Mouse (Mus musculus) heart, embryonic 16.5 days (tissue): Measurements from ENCODE around the gene 9530053A07Rik. TPM values are rescaled to one million over a fixed set of nuclear protein-coding genes. Genes with fewer than 3 reads are reported as not detected.

Experiments
- ATAC-seq: fragments of 200-750 bp; cut with Nextera tagmentation; replicated peaks from 2 replicates; pipeline ENCODE4 v1.8.0; 2017; ENCODE audit warnings: moderate number of reproducible peaks; ENCODE audit not compliant: insufficient read depth, low FRiP score; ENCODE audit errors: extremely low read depth
- H3K27ac ChIP-seq: fragments of 300-500 bp; sonication (generic); 2 replicates; pipeline ENCODE4 v1.5.1; 2014; ENCODE audit warnings: mild to moderate bottlenecking, low read length, control low read depth, moderate library complexity
- H3K27me3 ChIP-seq: fragments of 300-500 bp; sonication (generic); 2 replicates; pipeline ENCODE4 v1.6.1; 2014; ENCODE audit warnings: low read length, mixed read lengths; ENCODE audit not compliant: control insufficient read depth, insufficient read depth
- H3K36me3 ChIP-seq: fragments of 300-500 bp; sonication (generic); 2 replicates; pipeline ENCODE4 v1.6.1; 2014; ENCODE audit not compliant: control insufficient read depth, insufficient read depth
- H3K4me1 ChIP-seq: fragments of 300-500 bp; sonication (generic); 2 replicates; pipeline ENCODE4 v1.6.1; 2014; ENCODE audit warnings: low read length, mixed read lengths; ENCODE audit not compliant: control insufficient read depth, insufficient read depth
- H3K4me2 ChIP-seq: fragments of 300-500 bp; sonication (generic); 2 replicates; pipeline ENCODE4 v1.6.1; 2014; ENCODE audit warnings: low read depth, mild to moderate bottlenecking, control low read depth, low read length
- H3K4me3 ChIP-seq: fragments of 300-500 bp; sonication (generic); 2 replicates; pipeline ENCODE4 v1.5.1; 2014; ENCODE audit warnings: mild to moderate bottlenecking, control low read depth, low read length
- H3K9ac ChIP-seq: fragments of 300-500 bp; sonication (generic); 2 replicates; pipeline ENCODE4 v1.6.1; 2014; ENCODE audit warnings: low read length, control low read depth
- H3K9me3 ChIP-seq: fragments of 300-500 bp; sonication (generic); replicated peaks from 2 replicates; pipeline ENCODE4 v1.6.1; 2016; ENCODE audit warnings: low read length; ENCODE audit not compliant: control insufficient read depth
- WGBS: fragments of 180-500 bp; shearing (Covaris S2); extraction: QIAGEN DNeasy Blood & Tissue Kit; methylation state at CpG from one replicate; pipeline ENCODE4 v1.1.7; 2014; 5-methylcytosine and 5-hydroxymethylcytosine counted together
- polyA plus RNA-seq: library from polyadenylated mRNA; unstranded; fragments of >200 nt; fragmentation: Nextera tagmentation; extraction: Ambion mirVana; gene quantifications from 2 replicates; pipeline ENCODE4 v1.2.1, GENCODE M21; 2015

Gene 9530053A07Rik
- polyA plus RNA-seq, 1 experiment from 2014 or later: 0.12 TPM

- Histone ChIP-seq H3K27me3 (no peaks in the 10 kb centered on the region), H3K27ac (no peak overlapping the region), H3K4me3 (no peak overlapping the region), H3K36me3 (peaks cover 68% of the 10 kb centered on the region), H3K9me3 (no peaks in the 10 kb centered on the region), H3K4me2 (no peak overlapping the region), H3K9ac (no peak overlapping the region), H3K4me1 (peaks cover 6% of the 10 kb centered on the region)
- WGBS: 90% methylated on average over 22 of the region's 22 CpGs
- ATAC-seq: no peak
Measured at GRCm38 (mm10) chr7:28182320-28182719, 53.1 kb downstream of the 9530053A07Rik start.

GRCm38 (mm10) chr7:28185884-28186283 is 56.6 kb downstream of the 9530053A07Rik start:
- Histone ChIP-seq H3K36me3 (peaks cover 73% of the 10 kb centered on the region), H3K4me2 (no peak overlapping the region), H3K27ac (no peak overlapping the region), H3K9ac (no peak overlapping the region), H3K9me3 (no peaks in the 10 kb centered on the region), H3K27me3 (no peaks in the 10 kb centered on the region), H3K4me3 (no peak overlapping the region), H3K4me1 (peaks cover under 1% of the 10 kb centered on the region; the same call in 1 of the 2 replicates)
- ATAC-seq: no peak
- WGBS: 87% methylated on average over 14 of the region's 14 CpGs

- Histone ChIP-seq H3K27me3 (no peaks in the 10 kb centered on the region), H3K9ac (no peak overlapping the region), H3K9me3 (no peaks in the 10 kb centered on the region), H3K4me2 (no peak overlapping the region), H3K4me3 (no peak overlapping the region), H3K4me1 (no peaks in the 10 kb centered on the region), H3K36me3 (peaks cover 73% of the 10 kb centered on the region), H3K27ac (no peak overlapping the region)
- 92% methylated on average over 8 of the region's 8 CpGs for WGBS
- no peak for ATAC-seq
Measured at GRCm38 (mm10) chr7:28186631-28187030, 57.4 kb downstream of the 9530053A07Rik start.

GRCm38 (mm10) chr7:28191489-28191888 is 62.2 kb downstream of the 9530053A07Rik start:
- Histone ChIP-seq H3K9ac (no peak overlapping the region), H3K36me3 (peaks cover 31% of the 10 kb centered on the region), H3K27me3 (no peaks in the 10 kb centered on the region), H3K9me3 (no peaks in the 10 kb centered on the region), H3K4me1 (no peaks in the 10 kb centered on the region), H3K27ac (no peak overlapping the region), H3K4me2 (no peak overlapping the region), H3K4me3 (no peak overlapping the region)
- WGBS: 94% methylated on average over 3 of the region's 3 CpGs
- ATAC-seq: no peak

GRCm38 (mm10) chr7:28191903-28192302 is 62.6 kb downstream of the 9530053A07Rik start:
- H3K9ac ChIP-seq: no peak overlapping the region
- no peaks in the 10 kb centered on the region for H3K27me3 ChIP-seq
- no peaks in the 10 kb centered on the region for H3K9me3 ChIP-seq
- no peak for ATAC-seq
- H3K4me3 ChIP-seq: no peak overlapping the region
- H3K4me1 ChIP-seq: no peaks in the 10 kb centered on the region
- 94% methylated on average over 1 of the region's 1 CpGs for WGBS
- no peak overlapping the region for H3K4me2 ChIP-seq
- peaks cover 27% of the 10 kb centered on the region for H3K36me3 ChIP-seq
- H3K27ac ChIP-seq: no peak overlapping the region

GRCm38 (mm10) chr7:28195414-28196098 is 66.3 kb downstream of the 9530053A07Rik start:
- Histone ChIP-seq H3K4me3 (no peak overlapping the region), H3K36me3 (peaks cover 7% of the 10 kb centered on the region; the same call in 1 of the 2 replicates), H3K4me2 (no peak overlapping the region), H3K27me3 (no peaks in the 10 kb centered on the region), H3K9ac (no peak overlapping the region), H3K4me1 (no peaks in the 10 kb centered on the region), H3K9me3 (no peaks in the 10 kb centered on the region), H3K27ac (no peak overlapping the region)
- ATAC-seq: no peak
- 81% methylated on average over 5 of the region's 5 CpGs for WGBS

- Histone ChIP-seq H3K9ac (no peak overlapping the region), H3K27ac (no peak overlapping the region), H3K36me3 (0 out of 2 replicates have a peak, but pooled peaks cover 4% of the 10 kb centered on the region), H3K4me3 (no peak overlapping the region), H3K9me3 (no peaks in the 10 kb centered on the region), H3K27me3 (no peaks in the 10 kb centered on the region), H3K4me2 (no peak overlapping the region), H3K4me1 (no peaks in the 10 kb centered on the region)
- 82% methylated on average over 14 of the region's 14 CpGs for WGBS
- no peak for ATAC-seq
Measured at GRCm38 (mm10) chr7:28196528-28196927, 67.3 kb downstream of the 9530053A07Rik start.

GRCm38 (mm10) chr7:28199054-28199453 is 69.8 kb downstream of the 9530053A07Rik start:
- no peak overlapping the region for H3K4me3 ChIP-seq
- H3K4me2 ChIP-seq: no peak overlapping the region
- 69% methylated on average over 4 of the region's 4 CpGs for WGBS
- H3K36me3 ChIP-seq: no peaks in the 10 kb centered on the region
- ATAC-seq: no peak
- no peak overlapping the region for H3K27ac ChIP-seq
- no peaks in the 10 kb centered on the region for H3K9me3 ChIP-seq
- H3K27me3 ChIP-seq: no peaks in the 10 kb centered on the region
- no peak overlapping the region for H3K9ac ChIP-seq
- H3K4me1 ChIP-seq: no peaks in the 10 kb centered on the region

- Histone ChIP-seq H3K4me1 (no peaks in the 10 kb centered on the region), H3K36me3 (no peaks in the 10 kb centered on the region), H3K9me3 (no peaks in the 10 kb centered on the region), H3K27me3 (no peaks in the 10 kb centered on the region), H3K4me2 (no peak overlapping the region), H3K4me3 (no peak overlapping the region), H3K27ac (no peak overlapping the region), H3K9ac (no peak overlapping the region)
- 60% methylated on average over 19 of the region's 19 CpGs for whole genome bisulfite sequencing
- no peak for ATAC-seq
Measured at GRCm38 (mm10) chr7:28203207-28204108, 74.2 kb downstream of the 9530053A07Rik start.
